Mouse (Mus musculus) cortical plate, adult 2 months (tissue): ENCODE results near the gene Rarg. TPM values are rescaled to one million over a fixed set of nuclear protein-coding genes. Genes with fewer than 3 reads are reported as not detected.
A peak's percentile ranks its signal among the peaks of the same experiment; 100 is the strongest.

ENCODE experiments used
- H3K27ac ChIP-seq: fragments of 200-500 bp; 2 replicates; pipeline ENCODE4 v1.5.1; 2012; ENCODE audit warnings: low read length, control low read depth, inconsistent platforms; ENCODE audit not compliant: insufficient read depth
- H3K4me1 ChIP-seq: fragments of 200-500 bp; 2 replicates; pipeline ENCODE4 v1.6.1; 2011; ENCODE audit warnings: low read length; ENCODE audit not compliant: control insufficient read depth, insufficient read depth
- H3K4me3 ChIP-seq: fragments of 200-500 bp; 2 replicates; pipeline ENCODE4 v1.5.1; 2011; ENCODE audit warnings: mild to moderate bottlenecking, low read length, control low read depth; ENCODE audit not compliant: insufficient read depth
- CTCF ChIP-seq: fragments of 200-500 bp; IDR thresholded peaks from 2 replicates; pipeline ENCODE4 v1.5.1; 2011; ENCODE audit warnings: mild to moderate bottlenecking, control low read depth, low read length; ENCODE audit not compliant: insufficient read depth; ENCODE audit errors: extremely low read depth
- POLR2A ChIP-seq: fragments of 200-500 bp; IDR thresholded peaks from 2 replicates; pipeline ENCODE4 v1.6.1; 2011; ENCODE audit warnings: mild to moderate bottlenecking, low read length, control low read depth; ENCODE audit not compliant: insufficient read depth; ENCODE audit errors: extremely low read depth
- polyA plus RNA-seq: library from polyadenylated mRNA; depleted of rRNA; stranded (reverse); fragments of >200 nt; gene quantifications from 2 replicates; pipeline ENCODE4 v1.2.3, GENCODE M21; 2012

Gene Rarg
- polyA plus RNA-seq, 1 experiment, result 12.3 TPM

- Histone ChIP-seq H3K4me1 (peaks cover 9% of the 10 kb centered on the region; the same call in 1 of the 2 replicates), H3K27ac (no peak overlapping the region), H3K4me3 (no peak overlapping the region)
- TF ChIP-seq POLR2A (no peak), CTCF (no peak)
Observed at GRCm38 (mm10) chr15:102209114-102209513, 48.2 kb downstream of the Rarg start.

GRCm38 (mm10) chr15:102208092-102208561 lies 49.2 kb downstream of the Rarg start:
- Histone ChIP-seq H3K27ac (no peak overlapping the region), H3K4me1 (peaks cover 9% of the 10 kb centered on the region; the same call in 1 of the 2 replicates), H3K4me3 (no peak overlapping the region)
- TF ChIP-seq CTCF (no peak), POLR2A (no peak)

- Histone ChIP-seq H3K27ac (no peak overlapping the region), H3K4me3 (no peak overlapping the region), H3K4me1 (peaks cover 10% of the 10 kb centered on the region; the same call in 1 of the 2 replicates)
- TF ChIP-seq CTCF, result no peak
- no peak for TF ChIP-seq POLR2A
Observed at GRCm38 (mm10) chr15:102207351-102207750, 50.0 kb downstream of the Rarg start.

- Histone ChIP-seq H3K27ac (0 out of 2 replicates have a peak overlapping the region, but pooled peaks have one; percentile 41), H3K4me3 (peak overlapping the region; percentile 66; the same call in 1 of the 2 replicates), H3K4me1 (peaks cover 11% of the 10 kb centered on the region; the same call in 1 of the 2 replicates)
- TF ChIP-seq CTCF, result no peak
- no peak for TF ChIP-seq POLR2A
Observed at GRCm38 (mm10) chr15:102205779-102206178, 51.5 kb downstream of the Rarg start.

GRCm38 (mm10) chr15:102204674-102205505 lies 52.4 kb downstream of the Rarg start, which contains the start of gene Csad:
TSS of gene Csad (minus strand) at chr15:102204724.
- no peak for TF ChIP-seq POLR2A
- TF ChIP-seq CTCF, result no peak
- peaks cover 11% of the 10 kb centered on the region; the same call in 1 of the 2 replicates for H3K4me1 ChIP-seq
- peak within 1 kb of the TSS; percentile 66 for H3K4me3 ChIP-seq
- peak within 1 kb of the TSS; percentile 92 for H3K27ac ChIP-seq

- Histone ChIP-seq H3K27ac (peak overlapping the region; percentile 92), H3K4me3 (peak overlapping the region; percentile 66), H3K4me1 (peaks cover 11% of the 10 kb centered on the region; the same call in 1 of the 2 replicates)
- TF ChIP-seq CTCF (no peak), POLR2A (0 out of 2 replicates have a peak, but pooled peaks have one; percentile 6)
Observed at GRCm38 (mm10) chr15:102203835-102204381, 53.4 kb downstream of the Rarg start.

- Histone ChIP-seq H3K4me3 (peak within 1 kb of the TSS; percentile 66), H3K27ac (peak within 1 kb of the TSS; percentile 92), H3K4me1 (peaks cover 11% of the 10 kb centered on the region; the same call in 1 of the 2 replicates)
- TF ChIP-seq CTCF (no peak), POLR2A (peak; percentile 56)
Observed at GRCm38 (mm10) chr15:102202971-102203834, 54.1 kb downstream of the Rarg start, which contains the start of gene Zfp740. TSS of gene Zfp740 (plus strand) at chr15:102203249.

GRCm38 (mm10) chr15:102198841-102199240 lies 58.5 kb downstream of the Rarg start:
- H3K27ac ChIP-seq, result no peak overlapping the region
- TF ChIP-seq CTCF, result no peak
- no peak for TF ChIP-seq POLR2A
- H3K4me1 ChIP-seq, result peaks cover 1% of the 10 kb centered on the region; the same call in 1 of the 2 replicates
- no peak overlapping the region for H3K4me3 ChIP-seq

GRCm38 (mm10) chr15:102195373-102195772 lies 61.9 kb downstream of the Rarg start:
- no peak overlapping the region for H3K27ac ChIP-seq
- H3K4me3 ChIP-seq, result no peak overlapping the region
- no peak for TF ChIP-seq CTCF
- no peak for TF ChIP-seq POLR2A
- H3K4me1 ChIP-seq, result no peaks in the 10 kb centered on the region
